Mouse (Mus musculus) forebrain, embryonic 11.5 days (tissue): ENCODE results near the gene Cfap46. TPM values are rescaled to one million over a fixed set of nuclear protein-coding genes. Genes with fewer than 3 reads are reported as not detected.

Source experiments
- ATAC-seq: fragments of 200-750 bp; cut with Nextera tagmentation; replicated peaks from 2 replicates; pipeline ENCODE4 v1.8.0; 2017; ENCODE audit warnings: moderate TSS enrichment; ENCODE audit not compliant: low FRiP score
- DNase-seq: peaks from one replicate; pipeline ENCODE4 v3.0.0-alpha.2; 2017; ENCODE audit warnings: low spot score
- H3K27ac ChIP-seq: fragments of 300-500 bp; sonication (generic); 2 replicates; pipeline ENCODE4 v1.5.1; 2014; ENCODE audit warnings: low read depth, low read length
- H3K27me3 ChIP-seq: fragments of 300-500 bp; sonication (generic); 2 replicates; pipeline ENCODE4 v1.6.1; 2014; ENCODE audit warnings: mild to moderate bottlenecking, low read length, mixed read lengths; ENCODE audit not compliant: control insufficient read depth, insufficient read depth
- H3K36me3 ChIP-seq: fragments of 300-500 bp; sonication (generic); 2 replicates; pipeline ENCODE4 v1.6.1; 2014; ENCODE audit warnings: mild to moderate bottlenecking, low read length, moderate library complexity, mixed read lengths; ENCODE audit not compliant: control insufficient read depth, insufficient read depth
- H3K4me1 ChIP-seq: fragments of 300-500 bp; sonication (generic); replicated peaks from 2 replicates; pipeline ENCODE4 v1.6.1; 2014; ENCODE audit warnings: low read length, mixed read lengths; ENCODE audit not compliant: control insufficient read depth, insufficient read depth
- H3K4me2 ChIP-seq: fragments of 300-500 bp; sonication (generic); 2 replicates; pipeline ENCODE4 v1.6.1; 2014; ENCODE audit warnings: low read depth, mild to moderate bottlenecking, low read length, moderate library complexity, mixed read lengths; ENCODE audit not compliant: severe bottlenecking
- H3K4me3 ChIP-seq: fragments of 300-500 bp; sonication (generic); 2 replicates; pipeline ENCODE4 v1.5.1; 2014; ENCODE audit warnings: low read depth, low read length
- H3K9ac ChIP-seq: fragments of 300-500 bp; sonication (generic); 2 replicates; pipeline ENCODE4 v1.6.1; 2014; ENCODE audit warnings: low read length
- H3K9me3 ChIP-seq: fragments of 300-500 bp; sonication (generic); 2 replicates; pipeline ENCODE4 v1.6.1; 2016; ENCODE audit warnings: low read length, mixed read lengths; ENCODE audit not compliant: control insufficient read depth
- WGBS: fragments of 180-500 bp; shearing (Covaris S2); extraction: QIAGEN DNeasy Blood & Tissue Kit; methylation state at CpG from one replicate; pipeline ENCODE4 v1.1.7; 2014; 5-methylcytosine and 5-hydroxymethylcytosine counted together
- polyA plus RNA-seq: library from polyadenylated mRNA; unstranded; fragments of >200 nt; fragmentation: Nextera tagmentation; extraction: Ambion mirVana; gene quantifications from 2 replicates; pipeline ENCODE4 v1.2.1, GENCODE M21; 2014

Gene Cfap46
- polyA plus RNA-seq, 1 experiment from 2014 or later: 0.59 TPM

GRCm38 (mm10) chr7:139591311-139591710 is 92.3 kb downstream of the Cfap46 start:
- no peak for ATAC-seq
- DNase-seq: no peak
- Histone ChIP-seq H3K4me1 (no peaks in the 10 kb centered on the region), H3K9ac (no peak overlapping the region), H3K27me3 (peaks cover 30% of the 10 kb centered on the region), H3K9me3 (no peaks in the 10 kb centered on the region), H3K27ac (no peak overlapping the region), H3K36me3 (no peaks in the 10 kb centered on the region), H3K4me3 (no peak overlapping the region), H3K4me2 (no peak overlapping the region)
- WGBS: 92% methylated on average over 5 of the region's 5 CpGs

GRCm38 (mm10) chr7:139590302-139590701 is 93.3 kb downstream of the Cfap46 start:
- H3K27me3 ChIP-seq: peaks cover 40% of the 10 kb centered on the region

DNA sequence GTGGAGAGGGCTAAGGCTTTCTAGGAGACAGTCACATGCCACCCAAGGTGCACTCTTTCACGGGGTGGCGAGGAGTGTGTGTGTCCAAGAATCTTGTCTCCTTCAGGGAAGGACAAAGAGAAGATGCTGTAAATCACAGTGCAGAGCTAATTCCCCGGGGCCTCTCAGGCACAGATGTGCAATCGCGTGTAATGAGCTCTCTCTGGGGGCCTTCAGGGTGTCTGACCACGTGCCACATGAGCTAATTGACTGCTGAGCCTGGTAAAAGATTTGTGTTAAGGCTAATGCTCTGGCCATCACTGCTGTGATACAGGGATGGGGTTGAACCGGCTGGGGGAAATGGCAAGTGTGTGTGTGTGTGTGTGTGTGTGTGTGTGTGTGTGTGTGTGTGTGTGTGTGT is 95.7 kb downstream of the Cfap46 start:
- H3K36me3 ChIP-seq: no peaks in the 10 kb centered on the region
- no peak for ATAC-seq
- no peak overlapping the region for H3K4me3 ChIP-seq
- peaks cover 7% of the 10 kb centered on the region; the same call in 1 of the 2 replicates for H3K4me1 ChIP-seq
- peak; percentile 54 for DNase-seq
- no peak overlapping the region for H3K9ac ChIP-seq
- H3K4me2 ChIP-seq: no peak overlapping the region
- 18% methylated on average over 7 of the region's 7 CpGs for WGBS
- H3K27me3 ChIP-seq: peaks cover 63% of the 10 kb centered on the region
- H3K27ac ChIP-seq: no peak overlapping the region
- no peaks in the 10 kb centered on the region for H3K9me3 ChIP-seq

More at GRCm38 (mm10) chr7:139590302-139590701, 93.3 kb downstream of the Cfap46 start:
- Histone ChIP-seq H3K4me3 (no peak overlapping the region), H3K9ac (no peak overlapping the region), H3K36me3 (no peaks in the 10 kb centered on the region), H3K4me1 (no peaks in the 10 kb centered on the region), H3K27ac (no peak overlapping the region), H3K4me2 (no peak overlapping the region), H3K9me3 (no peaks in the 10 kb centered on the region)
- peak; percentile 71 for DNase-seq
- WGBS: 32% methylated on average over 3 of the region's 3 CpGs
- peak; percentile 71; the same call in 1 of the 2 replicates for ATAC-seq

- DNase-seq (peak; percentile 54), ATAC-seq (no peak)
- no peak overlapping the region for H3K4me2 ChIP-seq
- H3K36me3 ChIP-seq: no peaks in the 10 kb centered on the region
- 2% methylated on average over 29 of the region's 29 CpGs for WGBS
- H3K9me3 ChIP-seq: no peaks in the 10 kb centered on the region
- no peak overlapping the region for H3K4me3 ChIP-seq
- H3K27me3 ChIP-seq: peaks cover 88% of the 10 kb centered on the region
- no peak overlapping the region for H3K9ac ChIP-seq
- H3K4me1 ChIP-seq: peaks cover 19% of the 10 kb centered on the region
- H3K27ac ChIP-seq: no peak overlapping the region
Measured at GRCm38 (mm10) chr7:139585183-139585821, 98.3 kb downstream of the Cfap46 start.

DNA sequence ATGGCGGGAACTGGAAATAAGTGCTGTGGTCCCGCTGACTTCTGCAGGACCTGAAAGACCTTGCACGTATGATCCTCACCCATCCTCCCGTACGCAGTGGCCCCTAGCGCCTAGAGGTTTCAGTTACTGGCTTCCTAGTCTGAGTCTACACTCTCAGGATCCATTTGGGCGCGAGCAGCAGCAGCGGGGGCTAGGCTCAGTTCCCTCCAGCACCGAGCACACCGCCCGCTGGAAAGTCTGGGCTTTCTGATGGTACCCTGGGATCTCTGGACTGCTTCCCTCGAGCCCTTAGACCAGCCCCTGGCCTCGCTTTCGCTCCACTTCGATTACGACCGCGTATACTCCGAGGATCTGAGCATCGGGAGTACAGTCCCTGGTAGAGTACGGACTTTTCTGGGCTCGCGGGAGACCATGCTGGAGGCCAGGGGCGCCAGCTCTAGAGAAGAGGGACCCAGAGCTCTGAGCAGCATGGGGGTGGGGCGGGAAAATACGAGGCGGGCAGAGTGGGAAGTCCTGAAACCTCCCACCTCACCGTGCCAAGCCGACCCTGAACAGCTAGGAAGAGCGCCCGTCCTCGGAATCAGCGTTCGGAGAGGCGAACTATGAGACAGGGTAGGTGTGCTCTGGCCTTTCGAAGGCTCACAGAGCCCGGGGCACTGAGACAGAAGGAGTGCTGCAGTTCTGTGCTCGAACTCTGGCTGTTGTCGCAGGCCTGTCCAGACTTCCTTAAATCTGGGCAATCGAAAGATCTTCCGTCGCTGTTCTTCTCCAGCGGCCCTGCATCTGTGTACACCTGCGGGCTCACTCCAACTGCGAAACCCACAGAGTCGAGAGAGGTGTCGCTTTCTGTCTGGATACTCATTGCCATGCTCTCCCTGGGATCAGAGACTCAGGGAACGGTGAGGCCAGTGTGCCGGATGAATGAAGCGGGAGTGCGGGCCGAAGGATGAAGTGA is 99.1 kb downstream of the Cfap46 start:
- under 1% methylated on average over 53 of the region's 53 CpGs for WGBS

DNA sequence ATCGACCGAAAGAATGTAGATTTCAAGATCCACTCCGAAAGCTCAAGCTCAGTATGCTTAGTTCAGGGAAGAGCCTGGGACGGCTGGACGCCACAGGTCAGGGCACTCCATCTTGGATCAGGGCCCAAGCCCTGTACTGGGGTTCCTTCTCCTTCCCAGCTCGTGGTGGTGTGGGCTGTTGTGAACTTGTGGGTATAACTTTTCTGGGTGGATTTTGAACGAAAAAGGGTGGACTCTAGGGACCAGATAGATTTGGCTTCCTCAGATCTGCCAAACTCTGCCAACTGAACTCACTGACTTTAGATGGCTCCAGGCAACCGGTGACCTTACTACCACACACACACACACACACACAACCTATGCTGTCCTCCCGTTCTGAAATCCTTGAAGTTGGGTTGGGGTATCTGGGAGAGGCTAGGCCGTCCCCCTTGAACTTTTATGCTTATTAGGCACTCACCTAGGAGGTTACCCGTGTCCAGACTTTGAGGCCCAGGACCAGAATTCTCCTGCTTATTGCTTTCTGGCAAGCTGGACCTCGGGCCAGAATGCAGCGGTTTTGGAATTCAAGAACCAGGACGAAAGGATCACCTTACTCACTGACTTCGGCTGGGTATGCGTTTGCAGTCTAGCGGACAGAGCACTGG is 100.4 kb downstream of the Cfap46 start:
- 7% methylated on average over 17 of the region's 17 CpGs for WGBS
- peak overlapping the region; percentile 40; the same call in 1 of the 2 replicates for H3K4me3 ChIP-seq
- peaks cover 95% of the 10 kb centered on the region for H3K27me3 ChIP-seq
- H3K4me1 ChIP-seq: peaks cover 19% of the 10 kb centered on the region
- H3K4me2 ChIP-seq: no peak overlapping the region; the same call in 1 of the 2 replicates
- no peaks in the 10 kb centered on the region for H3K9me3 ChIP-seq
- no peak for ATAC-seq
- H3K9ac ChIP-seq: no peak overlapping the region
- H3K36me3 ChIP-seq: no peaks in the 10 kb centered on the region
- DNase-seq: no peak
- no peak overlapping the region for H3K27ac ChIP-seq

More for the DNA sequence above, 99.1 kb downstream of the Cfap46 start:
- Histone ChIP-seq H3K27me3 (peaks cover 92% of the 10 kb centered on the region), H3K36me3 (no peaks in the 10 kb centered on the region), H3K9me3 (no peaks in the 10 kb centered on the region), H3K4me1 (peaks cover 19% of the 10 kb centered on the region), H3K4me2 (no peak overlapping the region), H3K27ac (no peak overlapping the region), H3K4me3 (no peak overlapping the region), H3K9ac (no peak overlapping the region)
- ATAC-seq (no peak), DNase-seq (peak; percentile 61)

DNA sequence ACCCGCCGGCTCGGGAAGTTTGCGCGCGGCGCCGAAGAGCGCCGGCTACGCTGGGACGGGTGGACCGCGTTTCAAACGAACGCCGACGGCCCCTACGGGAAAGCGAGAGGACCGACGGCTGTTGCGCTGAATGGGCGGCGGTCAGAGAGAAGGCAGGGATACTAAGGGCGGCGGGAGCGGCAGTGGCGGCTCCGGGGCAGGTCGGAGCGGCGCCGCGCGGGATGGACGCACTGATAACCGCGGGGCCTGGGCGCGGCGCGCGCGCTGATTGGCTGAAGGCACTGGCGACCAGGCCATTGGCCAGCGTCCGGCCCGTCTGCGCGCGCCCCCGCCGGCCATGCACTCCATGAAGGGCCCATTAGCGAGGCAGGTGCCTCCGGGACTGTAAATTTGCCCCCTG is 101.0 kb downstream of the Cfap46 start, which contains the start of gene Nkx6-2:
Gene Nkx6-2 (minus strand): TSS at position 203 of the 400 bp plus-strand sequence.
- ATAC-seq (peak; percentile 88), DNase-seq (peak; percentile 83)
- Histone ChIP-seq H3K9me3 (no peaks in the 10 kb centered on the region), H3K4me2 (peak within 1 kb of the TSS; percentile 59), H3K36me3 (no peaks in the 10 kb centered on the region), H3K9ac (peak within 1 kb of the TSS; percentile 33; the same call in 1 of the 2 replicates), H3K4me3 (peak within 1 kb of the TSS; percentile 40), H3K27me3 (peaks cover 94% of the 10 kb centered on the region), H3K4me1 (peaks cover 19% of the 10 kb centered on the region), H3K27ac (no peak within 1 kb of the TSS)
- 1% methylated on average over 56 of the region's 56 CpGs for WGBS
